Mouse (Mus musculus): ENCODE data around the gene Usp50. TPM values are rescaled to one million over a fixed set of nuclear protein-coding genes. Genes with fewer than 3 reads are reported as not detected.
A peak's percentile ranks its signal among the peaks of the same experiment; 100 is the strongest.

The Usp50 gene
- polyA plus RNA-seq, 1 experiment from 2014 or later = 3.6 TPM

DNA sequence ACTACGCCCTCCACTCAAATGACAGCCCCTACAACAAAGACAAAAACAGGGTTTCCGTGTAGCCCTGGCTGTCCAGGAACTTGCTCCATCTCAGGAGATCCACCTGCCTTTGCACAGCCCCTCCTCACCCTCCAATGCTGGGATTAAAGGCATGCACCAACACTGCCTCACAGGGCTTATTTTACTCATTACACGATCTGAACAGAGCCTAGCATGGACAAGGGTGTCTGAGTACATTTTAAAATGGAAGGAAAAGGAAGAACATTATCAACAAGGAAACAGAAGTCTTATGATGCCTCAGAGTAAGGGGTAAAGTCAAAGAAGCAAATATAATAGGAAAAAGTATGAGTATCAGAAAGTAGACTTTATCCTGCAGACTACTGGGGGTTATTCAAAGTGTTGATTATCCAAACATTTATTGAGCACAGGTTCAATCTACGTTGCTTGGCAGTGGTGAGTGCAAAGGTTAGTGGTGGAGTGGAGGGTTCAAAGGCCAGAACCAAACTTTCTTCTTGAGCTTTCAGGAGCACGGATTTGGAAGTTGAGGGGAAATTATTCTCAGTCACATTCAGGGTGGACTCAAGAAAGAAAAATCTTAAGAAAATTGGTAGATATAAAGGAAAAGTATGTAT is 114.5 kb downstream of the Usp50 start:
- H3K27me3 ChIP-seq (ENCODE audit: insufficient read depth, low read length) = no peaks in the 10 kb centered on the region
- WGBS = 80% methylated on average over 5 of the region's 5 CpGs
- no peak for ATAC-seq (ENCODE audit: insufficient read depth)
- no peak overlapping the region for H3K4me3 ChIP-seq (ENCODE audit: low read depth, low read length)
- no peak overlapping the region for H3K4me2 ChIP-seq
- no peak for TF ChIP-seq CTCF (IDR thresholded peaks at IDR 0.05; ENCODE audit: low read depth)
- no peak overlapping the region for H3K27ac ChIP-seq (ENCODE audit: low read depth)
- H3K9ac ChIP-seq = no peak overlapping the region
- H3K36me3 ChIP-seq (ENCODE audit: insufficient read depth) = no peaks in the 10 kb centered on the region
- H3K4me1 ChIP-seq (ENCODE audit: insufficient read depth) = peaks cover 4% of the 10 kb centered on the region; the same call in 1 of the 2 replicates
- no peak for DNase-seq
- no peaks in the 10 kb centered on the region for H3K9me3 ChIP-seq (ENCODE audit: low read depth, low read length)

DNA sequence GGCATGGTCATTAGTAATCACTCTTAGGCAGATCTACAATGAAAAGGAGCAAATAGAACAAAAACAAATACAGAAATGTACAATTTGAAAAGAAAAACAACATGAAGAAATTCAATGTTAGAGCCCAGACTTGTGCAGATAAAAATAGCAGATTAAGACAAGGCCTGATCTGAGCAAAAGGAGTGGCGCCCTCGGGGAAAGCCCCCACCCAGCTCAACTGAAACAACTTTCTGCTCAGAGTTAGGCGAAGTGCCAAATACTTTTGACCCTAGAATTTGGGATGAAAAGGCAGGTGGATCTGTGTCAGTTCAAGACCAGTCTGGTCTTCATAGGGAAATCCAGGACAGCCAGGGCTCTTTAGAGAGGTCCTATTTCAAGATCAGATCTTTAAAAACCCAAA is 117.3 kb downstream of the Usp50 start:
- Histone ChIP-seq H3K4me3 (ENCODE audit: low read depth, low read length) (no peak overlapping the region), H3K9ac (no peak overlapping the region), H3K9me3 (ENCODE audit: low read depth, low read length) (no peaks in the 10 kb centered on the region), H3K27me3 (ENCODE audit: insufficient read depth, low read length) (no peaks in the 10 kb centered on the region), H3K4me1 (ENCODE audit: insufficient read depth) (no peaks in the 10 kb centered on the region), H3K36me3 (ENCODE audit: insufficient read depth) (no peaks in the 10 kb centered on the region), H3K27ac (ENCODE audit: low read depth) (no peak overlapping the region), H3K4me2 (no peak overlapping the region)
- TF ChIP-seq CTCF (IDR thresholded peaks at IDR 0.05; ENCODE audit: low read depth) = no peak
- 89% methylated on average over 3 of the region's 3 CpGs for WGBS
- DNase-seq (no peak), ATAC-seq (ENCODE audit: insufficient read depth) (no peak)

DNA sequence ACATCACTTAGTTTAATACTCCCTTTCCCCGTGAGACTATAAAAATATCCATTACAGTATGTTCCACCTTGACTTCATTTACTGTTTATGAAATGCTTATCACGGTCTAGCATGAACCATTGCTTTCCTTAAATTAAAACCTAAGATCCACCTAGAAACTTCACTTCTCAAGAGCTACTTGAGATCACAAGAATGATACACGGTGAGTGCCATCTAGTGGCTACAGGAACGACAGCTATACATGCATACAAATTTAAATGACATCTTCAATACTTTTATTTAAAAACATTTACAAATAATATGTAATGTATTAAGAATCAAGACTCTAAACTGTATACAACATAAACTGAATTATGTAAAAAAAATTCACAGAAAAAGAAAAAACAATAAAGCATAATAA is 119.8 kb downstream of the Usp50 start:
- Histone ChIP-seq H3K9ac (no peak overlapping the region), H3K36me3 (ENCODE audit: insufficient read depth) (no peaks in the 10 kb centered on the region), H3K9me3 (ENCODE audit: low read depth, low read length) (no peaks in the 10 kb centered on the region), H3K27me3 (ENCODE audit: insufficient read depth, low read length) (no peaks in the 10 kb centered on the region), H3K4me2 (no peak overlapping the region), H3K4me1 (ENCODE audit: insufficient read depth) (no peaks in the 10 kb centered on the region), H3K4me3 (ENCODE audit: low read depth, low read length) (no peak overlapping the region), H3K27ac (ENCODE audit: low read depth) (no peak overlapping the region)
- peak; percentile 57 for TF ChIP-seq CTCF (IDR thresholded peaks at IDR 0.05; ENCODE audit: low read depth)
- ATAC-seq (ENCODE audit: insufficient read depth) (no peak), DNase-seq (peak; percentile 75)
- WGBS = 46% methylated on average over 4 of the region's 4 CpGs

Other genes starting within 250 kb of the Usp50 start
- gene Slc27a2, start 231.1 kb downstream of the Usp50 start, polyA plus RNA-seq (2014; fragmentation: Nextera tagmentation; extraction: Ambion mirVana) = 1.3 TPM in 2 replicates
- 1.4 and 2.1 TPM in 2 replicates for gene Hdc, start 164.2 kb downstream of the Usp50 start, polyA plus RNA-seq (2014; fragmentation: Nextera tagmentation; extraction: Ambion mirVana)
- gene Gabpb1, start 107.1 kb downstream of the Usp50 start, polyA plus RNA-seq (2014; fragmentation: Nextera tagmentation; extraction: Ambion mirVana) = 66.3 and 68.3 TPM in 2 replicates
- 43.8 and 44.6 TPM in 2 replicates for gene Usp8, start 76.1 kb downstream of the Usp50 start, polyA plus RNA-seq (2014; fragmentation: Nextera tagmentation; extraction: Ambion mirVana)
- gene Trpm7, start 92.8 kb upstream of the Usp50 start, polyA plus RNA-seq (2014; fragmentation: Nextera tagmentation; extraction: Ambion mirVana) = 48.0 and 50.8 TPM in 2 replicates
- 42.7 and 46.0 TPM in 2 replicates for gene Sppl2a, start 149.8 kb upstream of the Usp50 start, polyA plus RNA-seq (2014; fragmentation: Nextera tagmentation; extraction: Ambion mirVana)
- 11.2 and 11.9 TPM in 2 replicates for gene Ap4e1, start 225.2 kb upstream of the Usp50 start, polyA plus RNA-seq (2014; fragmentation: Nextera tagmentation; extraction: Ambion mirVana)

Data from lung, embryonic 14.5 days (tissue).